Mouse (Mus musculus): ENCODE data around the gene Ano1. TPM values are rescaled to one million over a fixed set of nuclear protein-coding genes. Genes with fewer than 3 reads are reported as not detected.

The Ano1 gene
- polyA plus RNA-seq, 2 experiments, result 1.4 to 1.5 TPM

- H3K27ac ChIP-seq, result no peak overlapping the region
- H3K4me3 ChIP-seq (ENCODE audit: insufficient read depth in 1 of 2, low read depth in 2 of 2, low read length in 2 of 2), result no peak overlapping the region
- H3K4me2 ChIP-seq (ENCODE audit: low read depth), result no peak overlapping the region
- no peaks in the 10 kb centered on the region for H3K9me3 ChIP-seq (ENCODE audit: control insufficient read depth, low read length)
- H3K36me3 ChIP-seq (replicated peaks; ENCODE audit: control insufficient read depth, insufficient read depth, low read depth), result no peaks in the 10 kb centered on the region
- DNase-seq (ENCODE audit: low read depth in 3 of 3, low spot score in 3 of 3) (no peak), ATAC-seq (ENCODE audit: insufficient read depth) (no peak)
- TF ChIP-seq EP300 (IDR thresholded peaks at IDR 0.05; ENCODE audit: low read depth), result no peak
- no peak for TF ChIP-seq CTCF (IDR thresholded peaks at IDR 0.05; ENCODE audit: low read depth)
- no peak overlapping the region for H3K9ac ChIP-seq (replicated peaks)
- H3K27me3 ChIP-seq (ENCODE audit: control insufficient read depth, insufficient read depth, low read length), result no peaks in the 10 kb centered on the region
- no peaks in the 10 kb centered on the region for H3K4me1 ChIP-seq (replicated peaks; ENCODE audit: control insufficient read depth in 2 of 2, insufficient read depth in 2 of 2, low read length in 1 of 2)
These were observed 131.5 kb downstream of the Ano1 start for GRCm38 (mm10) chr7:144620315-144620714.

- Histone ChIP-seq H3K9ac (replicated peaks) (no peak overlapping the region), H3K36me3 (replicated peaks; ENCODE audit: control insufficient read depth, insufficient read depth, low read depth) (no peaks in the 10 kb centered on the region), H3K4me1 (replicated peaks; ENCODE audit: control insufficient read depth in 2 of 2, insufficient read depth in 2 of 2, low read length in 1 of 2) (no peaks in the 10 kb centered on the region), H3K4me3 (ENCODE audit: insufficient read depth in 1 of 2, low read depth in 2 of 2, low read length in 2 of 2) (no peak overlapping the region), H3K27me3 (ENCODE audit: control insufficient read depth, insufficient read depth, low read length) (no peaks in the 10 kb centered on the region), H3K27ac (no peak overlapping the region), H3K9me3 (ENCODE audit: control insufficient read depth, low read length) (no peaks in the 10 kb centered on the region), H3K4me2 (ENCODE audit: low read depth) (no peak overlapping the region)
- no peak for TF ChIP-seq EP300 (IDR thresholded peaks at IDR 0.05; ENCODE audit: low read depth)
- TF ChIP-seq CTCF (IDR thresholded peaks at IDR 0.05; ENCODE audit: low read depth), result no peak
- ATAC-seq (ENCODE audit: insufficient read depth) (no peak), DNase-seq (ENCODE audit: low read depth in 3 of 3, low spot score in 3 of 3) (no peak)
- WGBS (ENCODE audit: insufficient replicate concordance), result 60% methylated on average over 6 of the region's 6 CpGs
These were observed 136.4 kb downstream of the Ano1 start for GRCm38 (mm10) chr7:144615343-144615742.

- Histone ChIP-seq H3K4me2 (ENCODE audit: low read depth) (no peak overlapping the region), H3K27me3 (ENCODE audit: control insufficient read depth, insufficient read depth, low read length) (no peaks in the 10 kb centered on the region), H3K36me3 (replicated peaks; ENCODE audit: control insufficient read depth, insufficient read depth, low read depth) (no peaks in the 10 kb centered on the region), H3K4me1 (replicated peaks; ENCODE audit: control insufficient read depth in 2 of 2, insufficient read depth in 2 of 2, low read length in 1 of 2) (no peaks in the 10 kb centered on the region), H3K9me3 (ENCODE audit: control insufficient read depth, low read length) (no peaks in the 10 kb centered on the region), H3K27ac (no peak overlapping the region), H3K9ac (replicated peaks) (no peak overlapping the region), H3K4me3 (ENCODE audit: insufficient read depth in 1 of 2, low read depth in 2 of 2, low read length in 2 of 2) (no peak overlapping the region)
- no peak for ATAC-seq (ENCODE audit: insufficient read depth)
- DNase-seq (ENCODE audit: low read depth in 3 of 3, low spot score in 3 of 3), result no peak
- 49% methylated on average over 4 of the region's 4 CpGs for WGBS (ENCODE audit: insufficient replicate concordance)
- TF ChIP-seq EP300 (IDR thresholded peaks at IDR 0.05; ENCODE audit: low read depth) (no peak), CTCF (IDR thresholded peaks at IDR 0.05; ENCODE audit: low read depth) (no peak)
These were observed 138.9 kb downstream of the Ano1 start for GRCm38 (mm10) chr7:144612829-144613228.

- Histone ChIP-seq H3K9ac (replicated peaks) (no peak overlapping the region), H3K4me2 (ENCODE audit: low read depth) (no peak overlapping the region), H3K36me3 (replicated peaks; ENCODE audit: control insufficient read depth, insufficient read depth, low read depth) (no peaks in the 10 kb centered on the region), H3K4me3 (ENCODE audit: insufficient read depth in 1 of 2, low read depth in 2 of 2, low read length in 2 of 2) (no peak overlapping the region), H3K27ac (no peak overlapping the region), H3K27me3 (ENCODE audit: control insufficient read depth, insufficient read depth, low read length) (no peaks in the 10 kb centered on the region), H3K4me1 (replicated peaks; ENCODE audit: control insufficient read depth in 2 of 2, insufficient read depth in 2 of 2, low read length in 1 of 2) (no peaks in the 10 kb centered on the region), H3K9me3 (ENCODE audit: control insufficient read depth, low read length) (no peaks in the 10 kb centered on the region)
- ATAC-seq (ENCODE audit: insufficient read depth), result no peak
- no peak for TF ChIP-seq CTCF (IDR thresholded peaks at IDR 0.05; ENCODE audit: low read depth)
- TF ChIP-seq EP300 (IDR thresholded peaks at IDR 0.05; ENCODE audit: low read depth), result no peak
- DNase-seq (ENCODE audit: low read depth in 3 of 3, low spot score in 3 of 3), result no peak
- 52% methylated on average over 4 of the region's 4 CpGs for WGBS (ENCODE audit: insufficient replicate concordance)
These were observed 139.4 kb downstream of the Ano1 start for GRCm38 (mm10) chr7:144612351-144612750.

GRCm38 (mm10) chr7:144611595-144611994 lies 140.2 kb downstream of the Ano1 start:
- Histone ChIP-seq H3K9ac (replicated peaks) (no peak overlapping the region), H3K4me2 (ENCODE audit: low read depth) (no peak overlapping the region), H3K4me1 (replicated peaks; ENCODE audit: control insufficient read depth in 2 of 2, insufficient read depth in 2 of 2, low read length in 1 of 2) (no peaks in the 10 kb centered on the region), H3K36me3 (replicated peaks; ENCODE audit: control insufficient read depth, insufficient read depth, low read depth) (no peaks in the 10 kb centered on the region), H3K27ac (no peak overlapping the region), H3K27me3 (ENCODE audit: control insufficient read depth, insufficient read depth, low read length) (no peaks in the 10 kb centered on the region), H3K4me3 (ENCODE audit: insufficient read depth in 1 of 2, low read depth in 2 of 2, low read length in 2 of 2) (no peak overlapping the region), H3K9me3 (ENCODE audit: control insufficient read depth, low read length) (no peaks in the 10 kb centered on the region)
- TF ChIP-seq CTCF (IDR thresholded peaks at IDR 0.05; ENCODE audit: low read depth), result no peak
- TF ChIP-seq EP300 (IDR thresholded peaks at IDR 0.05; ENCODE audit: low read depth), result no peak
- WGBS (ENCODE audit: insufficient replicate concordance), result 62% methylated on average over 16 of the region's 16 CpGs
- no peak for ATAC-seq (ENCODE audit: insufficient read depth)
- no peak for DNase-seq (ENCODE audit: low read depth in 3 of 3, low spot score in 3 of 3)

Data from liver, embryonic 14.5 days (tissue).